Mouse (Mus musculus) adrenal gland, adult 8-10 months (tissue): ENCODE measurements around the gene Rprd1b. TPM values are rescaled to one million over a fixed set of nuclear protein-coding genes. Genes with fewer than 3 reads are reported as not detected.

Experiments used
- DNase-seq: peaks from one replicate; pipeline ENCODE4 v3.0.0; 2022
- total RNA-seq, 4 experiments: library from RNA; stranded (reverse); gene quantifications; 2 replicates each; pipeline ENCODE4 v1.2.4; 2022

The Rprd1b gene
- total RNA-seq, 4 experiments from 2014 or later = 32.9 to 45.6 (median 40.1) TPM

DNA sequence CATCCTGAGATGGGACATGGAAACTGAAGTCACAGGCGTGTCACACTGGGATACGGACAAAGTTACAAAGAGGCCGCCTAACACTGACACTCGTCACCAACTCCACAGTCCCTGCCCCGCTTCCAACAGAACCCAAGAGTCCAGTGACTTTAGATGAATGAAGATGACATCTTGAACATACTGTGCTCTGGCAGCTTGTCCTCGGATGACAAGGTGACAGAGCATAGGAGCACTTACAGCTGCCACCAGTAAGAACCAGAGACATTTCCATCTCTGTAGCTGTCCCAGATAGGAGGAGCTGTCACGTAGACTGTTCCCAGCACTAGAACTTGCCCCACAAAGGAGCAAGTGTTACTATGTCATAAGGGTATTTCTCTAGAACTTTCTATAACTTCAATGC is 99.6 kb downstream of the Rprd1b start:
- DNase-seq = no peak

DNA sequence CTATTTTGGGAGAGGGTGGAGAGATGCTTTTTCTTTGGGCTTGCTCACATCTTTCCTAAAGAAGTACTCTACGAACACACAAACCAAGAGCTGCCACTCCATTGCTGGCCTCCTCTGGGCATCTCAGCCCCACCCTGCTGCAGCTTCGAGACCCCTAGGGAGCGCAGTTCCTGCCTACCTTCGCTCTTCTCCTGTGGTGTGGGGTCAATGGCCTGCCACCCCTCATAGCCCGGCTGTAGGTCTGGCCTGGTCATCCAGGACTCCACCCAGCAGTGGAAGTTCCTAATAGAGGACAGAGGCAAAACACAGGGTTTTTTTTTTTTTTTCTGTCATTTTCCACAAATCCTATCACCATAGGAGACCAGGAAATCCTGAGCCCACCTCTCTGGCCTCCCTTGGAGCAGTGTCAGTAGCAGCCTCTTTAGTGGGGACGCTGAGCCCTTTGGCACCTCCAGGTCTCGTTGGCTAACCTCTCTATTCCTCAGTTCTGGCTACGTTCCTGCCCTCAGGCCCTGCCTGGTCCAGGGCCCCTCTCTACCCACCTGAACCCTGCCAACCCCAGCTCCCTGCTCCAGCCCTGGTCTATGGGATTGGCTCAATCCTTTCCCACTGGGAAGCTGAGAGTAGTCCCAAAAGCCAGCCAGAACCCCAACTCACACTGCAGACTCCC is 100.3 kb downstream of the Rprd1b start:
- DNase-seq = no peak

GRCm38 (mm10) chr2:158129291-158130002 is 101.2 kb downstream of the Rprd1b start:
- no peak for DNase-seq

DNA sequence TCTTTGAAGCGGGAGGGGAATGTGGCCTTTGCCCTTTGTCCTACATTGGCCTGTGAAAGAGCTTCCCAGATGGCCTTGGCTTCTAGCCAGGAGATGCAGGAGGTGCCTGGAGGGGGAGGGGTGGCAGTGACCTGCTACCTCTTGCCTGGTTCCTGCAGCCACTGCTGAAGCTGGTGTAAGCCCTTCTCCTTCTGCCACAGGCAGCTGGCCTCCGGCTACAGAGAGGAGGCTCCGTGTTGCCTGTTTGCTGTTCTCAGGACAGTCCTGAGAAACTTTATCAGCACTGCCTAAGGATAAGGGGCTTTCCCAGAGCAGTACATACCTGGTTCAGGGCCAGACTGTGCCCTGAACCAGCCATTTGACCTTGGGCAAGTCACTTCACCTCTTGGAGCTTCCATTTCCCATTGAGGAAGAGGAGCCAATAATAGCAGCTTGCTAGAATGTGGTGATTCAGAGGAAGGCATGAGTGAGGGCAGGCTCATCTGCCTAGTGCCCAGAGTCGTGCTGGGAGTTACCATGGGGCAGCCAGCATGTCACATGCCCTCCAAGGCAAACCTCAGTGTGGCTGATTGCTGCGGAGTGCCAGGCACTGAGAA is 102.2 kb downstream of the Rprd1b start:
- peak; percentile 85 for DNase-seq

- no peak for DNase-seq
These were observed 103.0 kb downstream of the Rprd1b start for GRCm38 (mm10) chr2:158131197-158131835.

- no peak for DNase-seq
These were observed 104.0 kb downstream of the Rprd1b start for GRCm38 (mm10) chr2:158132320-158132719.

DNA sequence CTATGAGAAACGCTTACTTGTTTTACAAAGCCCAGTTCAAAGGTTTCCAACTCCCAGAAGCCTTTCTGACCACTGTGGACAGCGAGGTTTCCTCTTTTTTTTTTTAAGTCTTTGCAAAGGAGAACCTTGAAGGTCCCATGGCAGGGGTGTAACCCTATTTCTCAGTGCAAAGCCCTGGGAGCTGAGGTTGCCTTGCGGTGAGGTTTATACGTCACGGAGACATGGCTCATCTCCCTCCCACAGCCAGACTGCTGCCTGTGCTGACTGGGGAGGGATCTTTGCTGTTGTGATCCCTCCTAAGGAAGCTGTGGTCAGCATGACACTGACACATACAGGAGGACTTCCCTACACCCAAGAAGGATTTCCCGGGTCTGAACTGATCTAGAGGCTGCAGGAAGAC is 104.8 kb downstream of the Rprd1b start:
- DNase-seq = no peak

GRCm38 (mm10) chr2:158136205-158136604 is 107.9 kb downstream of the Rprd1b start:
- peak; percentile 55 for DNase-seq

DNA sequence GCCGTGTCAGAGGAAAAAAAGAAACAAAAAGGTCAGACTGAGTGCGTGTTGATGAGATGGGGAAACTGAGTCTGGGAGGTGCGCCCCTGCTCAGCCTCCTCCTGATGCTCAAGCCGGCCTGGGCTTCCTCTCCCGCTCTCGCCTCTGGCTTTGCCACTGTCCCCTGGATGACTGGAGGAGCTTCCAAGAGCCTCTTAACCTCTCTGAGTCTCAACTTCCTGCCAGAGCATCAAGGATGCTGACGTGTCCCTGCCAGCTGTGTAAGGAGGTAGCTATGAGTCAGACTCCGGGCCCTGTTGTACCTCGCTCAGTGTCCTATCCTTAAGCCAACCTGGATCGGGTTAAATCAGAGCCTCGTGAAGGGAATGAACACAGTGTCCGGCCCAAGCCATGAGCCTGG is 109.5 kb downstream of the Rprd1b start:
- DNase-seq = no peak

DNA sequence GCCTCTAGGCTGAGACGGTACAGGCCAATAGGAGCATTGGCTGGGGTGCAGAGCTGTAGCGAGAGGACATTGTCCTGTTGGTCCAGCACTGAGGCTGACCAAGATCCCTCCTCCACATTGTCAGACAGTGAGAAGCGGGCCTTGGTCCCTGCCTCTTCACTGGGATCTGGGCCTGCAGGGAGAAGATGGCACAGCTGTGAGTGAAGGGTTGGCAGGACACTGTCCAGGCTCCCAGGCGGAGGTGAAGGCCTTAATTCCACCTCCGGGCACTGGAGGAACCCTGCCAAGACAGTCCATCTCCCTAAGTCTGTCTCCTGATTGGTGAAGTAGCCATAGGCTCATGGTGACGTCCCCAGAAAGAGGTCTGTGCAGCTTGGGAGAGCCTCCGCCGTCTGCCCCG is 110.5 kb downstream of the Rprd1b start:
- DNase-seq = no peak

- DNase-seq = peak; percentile 78
These were observed 111.3 kb downstream of the Rprd1b start for GRCm38 (mm10) chr2:158139628-158140027.

GRCm38 (mm10) chr2:158140664-158141063 is 112.4 kb downstream of the Rprd1b start:
- DNase-seq = no peak

- no peak for DNase-seq
These were observed 113.0 kb downstream of the Rprd1b start for GRCm38 (mm10) chr2:158141271-158141670.

GRCm38 (mm10) chr2:158141690-158142440 is 113.6 kb downstream of the Rprd1b start:
- DNase-seq = no peak

GRCm38 (mm10) chr2:158142981-158143380 is 114.7 kb downstream of the Rprd1b start:
- no peak for DNase-seq

- DNase-seq = no peak
These were observed 115.5 kb downstream of the Rprd1b start for GRCm38 (mm10) chr2:158143816-158144215.

GRCm38 (mm10) chr2:158144263-158144662 is 116.0 kb downstream of the Rprd1b start:
- no peak for DNase-seq

GRCm38 (mm10) chr2:158144750-158145527 is 116.6 kb downstream of the Rprd1b start:
- no peak for DNase-seq

DNA sequence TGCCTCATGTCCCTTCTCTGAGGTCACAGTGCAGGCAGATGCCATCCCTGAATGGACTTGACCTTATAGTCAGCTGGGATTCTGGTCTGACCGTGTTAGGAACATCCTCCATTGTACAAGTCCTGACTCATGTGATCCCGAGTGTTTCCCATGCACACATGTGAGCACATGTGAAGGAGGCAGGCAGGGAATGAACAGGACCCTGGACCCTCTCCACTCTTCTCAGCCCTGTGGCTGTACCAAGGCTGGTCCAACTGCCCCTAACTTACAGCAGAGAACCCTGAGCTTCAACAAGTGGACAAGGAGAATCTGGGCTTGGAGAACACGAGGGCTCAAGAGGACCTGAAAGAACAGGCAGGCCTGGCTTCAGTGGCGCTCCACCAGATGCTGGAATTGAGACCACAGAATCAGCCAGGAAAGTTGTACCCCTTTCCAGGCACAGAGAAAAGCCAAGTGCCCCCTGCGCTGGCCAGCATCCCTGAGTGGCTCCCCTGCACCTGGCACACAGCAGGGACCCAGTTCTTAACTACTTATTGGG is 117.3 kb downstream of the Rprd1b start:
- DNase-seq = no peak

GRCm38 (mm10) chr2:158146223-158146622 is 117.9 kb downstream of the Rprd1b start, which contains the start of gene Tgm2:
Tgm2 (minus strand) TSS chr2:158146436.
- peak; percentile 81 for DNase-seq

- no peak for DNase-seq
These were observed 118.7 kb downstream of the Rprd1b start for GRCm38 (mm10) chr2:158146971-158147370.
